25 mouse cellular contexts compared by ENCODE assay signal in genomic region chr17:71663491-71663890, GRCm38 (mm10). TPM values are rescaled to one million over a fixed set of nuclear protein-coding genes. Genes with fewer than 3 reads are reported as not detected.
DNase-seq lines count a peak whose midpoint lies in the region; ATAC-seq and TF ChIP-seq lines count a peak whose summit lies in the region.
"Had no signal": no experiment of that assay in that cellular context is flagged by ENCODE, and none has a peak within 500 bp of the region (broad histone marks: within the 10 kb centered on the region; RNA-seq: fewer than 3 reads in every experiment).

No protein-coding gene starts in this region.

- in situ Hi-C loops in CH12.LX (cut with MboI; ENCODE audit: low pct_ligation_motif_present, low pct_unique_long_range_greater_than_20kb, low sequenced_read_pairs) = no loop called here

- H3K4me2 ChIP-seq in heart, embryonic 14.5 days (ENCODE audit: low read length) = peak overlapping the region; percentile 69; the same call in 1 of the 2 replicates
- H3K4me2 ChIP-seq in CH12.LX (ENCODE audit: insufficient read depth, low read depth, poor library complexity, severe bottlenecking) = no peak overlapping the region

- H3K4me3 ChIP-seq in heart, embryonic 14.5 days (ENCODE audit: control insufficient read depth in 1 of 2, insufficient read depth in 1 of 2, low read depth in 1 of 2, low read length in 2 of 2) = no peak overlapping the region
- H3K4me3 ChIP-seq in CH12.LX (replicated peaks in 1 of 3; ENCODE audit: low read depth in 2 of 3, low read length in 2 of 3, poor library complexity in 1 of 3) = no peak overlapping the region

- peaks cover 15% of the 10 kb centered on the region; the same call in 1 of the 2 replicates for H3K36me3 ChIP-seq in heart, embryonic 14.5 days (ENCODE audit: control insufficient read depth, insufficient read depth, low read length)
- peaks cover 3 to 10% of the 10 kb centered on the region in 2 experiments for H3K36me3 ChIP-seq in CH12.LX (replicated peaks in 1 of 2; ENCODE audit: control insufficient read depth in 1 of 2, insufficient read depth in 1 of 2, low read length in 1 of 2)
- H3K36me3 ChIP-seq: hindbrain, embryonic 12.5 days had no signal

- no peak overlapping the region for H3K27ac ChIP-seq in heart, embryonic 14.5 days (replicated peaks in 1 of 2; ENCODE audit: control insufficient read depth in 1 of 2, insufficient read depth in 1 of 2, low read depth in 2 of 2, low read length in 2 of 2)
- no peak overlapping the region for H3K27ac ChIP-seq in CH12.LX (ENCODE audit: insufficient read depth, low read depth)
- H3K27ac ChIP-seq: hindbrain, embryonic 12.5 days; hindbrain, embryonic 15.5 days; intestine, embryonic 15.5 days had no signal

- no peak for TF ChIP-seq RAD21 in CH12.LX (IDR thresholded peaks at IDR 0.05; ENCODE audit: low read depth, low read length)

- no peak for TF ChIP-seq POLR2A in CH12.LX (IDR thresholded peaks at IDR 0.05; ENCODE audit: low read depth, low read length)

- intact Hi-C loops in heart, postnatal 25 days (cut with DNase I) = loop anchor here (2.0 to 10.0 kb wide), 5 partner anchors 59 to 1119 kb away; no protein-coding TSS in a partner anchor

- WGBS in heart, embryonic 14.5 days = 77% methylated on average over 6 of the region's 6 CpGs

- no peaks in the 10 kb centered on the region for H3K9me3 ChIP-seq in heart, embryonic 14.5 days (ENCODE audit: control insufficient read depth, low read length)
- H3K9me3 ChIP-seq in CH12.LX (replicated peaks; ENCODE audit: low read length) = no peaks in the 10 kb centered on the region
- H3K9me3 ChIP-seq: heart, embryonic 12.5 days; hindbrain, embryonic 12.5 days; hindbrain, embryonic 15.5 days; intestine, embryonic 15.5 days had no signal

- no peaks in the 10 kb centered on the region for H3K27me3 ChIP-seq in heart, embryonic 14.5 days (ENCODE audit: control insufficient read depth, insufficient read depth, low read length)
- H3K27me3 ChIP-seq in CH12.LX (replicated peaks) = no peaks in the 10 kb centered on the region
- H3K27me3 ChIP-seq: heart, embryonic 12.5 days; hindbrain, embryonic 12.5 days; hindbrain, embryonic 15.5 days; intestine, embryonic 15.5 days had no signal

- no peak for TF ChIP-seq EP300 in CH12.LX (IDR thresholded peaks at IDR 0.05; ENCODE audit: low read length)

- DNase-seq in CD4-positive, CD25-positive, alpha-beta regulatory T cell, adult 2 months (ENCODE audit: low read depth, low spot score) = peak; percentile 8
- DNase-seq in heart, adult 11 months = peak; percentile 84
- no peak for DNase-seq in heart, postnatal 25 days (ENCODE audit: low spot score)
- DNase-seq in heart, postnatal 4 days = no peak
- no peak for DNase-seq in CH12.LX (ENCODE audit: extremely low read depth)
- DNase-seq in right cerebral cortex, postnatal 36 days (ENCODE audit: low spot score in 2 of 2) = no peak
- DNase-seq: adrenal gland, adult 8-10 months; adrenal gland, postnatal 25 days; cerebellum, adult 8-10 months; cerebellum, postnatal 36 days; embryo, embryonic 11 days; forebrain, postnatal 0 days; gastrocnemius, postnatal 36 days; kidney, adult 11 months; kidney, adult 8-10 months had no signal

- H3K4me1 ChIP-seq in heart, embryonic 14.5 days (ENCODE audit: control insufficient read depth in 2 of 2, insufficient read depth in 2 of 2, low read length in 2 of 2) = peaks cover 0 to 6% of the 10 kb centered on the region in 2 experiments; a peak in 1 of 4 replicates
- H3K4me1 ChIP-seq in CH12.LX (ENCODE audit: control insufficient read depth in 1 of 2, insufficient read depth in 2 of 2) = peaks cover 0 to 13% of the 10 kb centered on the region in 2 experiments; a peak in 2 of 4 replicates
- H3K4me1 ChIP-seq: hindbrain, embryonic 12.5 days had no signal

- dilution Hi-C loops in CH12.LX (cut with MboI; ENCODE audit: extremely low pct_ligation_motif_present, extremely low pct_unique_long_range_greater_than_20kb, low sequenced_read_pairs) = no loop called here

- ATAC-seq in CD4-positive, CD25-positive, alpha-beta regulatory T cell, adult 4 months = no peak
- ATAC-seq in heart, embryonic 14.5 days (ENCODE audit: insufficient number of reproducible peaks, insufficient read depth, low FRiP score, low read depth) = no peak

- no peaks in the 10 kb centered on the region for H3K79me2 ChIP-seq in CH12.LX (replicated peaks; ENCODE audit: control insufficient read depth, extremely low read depth, insufficient read depth, poor library complexity, severe bottlenecking)

- no peak for TF ChIP-seq CTCF in CH12.LX (conservative IDR thresholded peaks at IDR 0.05 in 1 of 2, IDR thresholded peaks at IDR 0.05 in 1 of 2; ENCODE audit: low read depth in 2 of 2, low read length in 2 of 2)

- no peak overlapping the region for H3K9ac ChIP-seq in heart, embryonic 14.5 days (ENCODE audit: low read length)
- no peak overlapping the region for H3K9ac ChIP-seq in CH12.LX (ENCODE audit: insufficient read depth, low read depth)
- H3K9ac ChIP-seq: forebrain, postnatal 0 days; hindbrain, embryonic 12.5 days; intestine, embryonic 15.5 days had no signal

TF ChIP-seq in CH12.LX, 34 proteins besides CTCF, POLR2A, EP300 and RAD21:
- no peak for TF ChIP-seq PAX5 (IDR thresholded peaks at IDR 0.05; ENCODE audit: low read length)
- 0 out of 2 replicates have a peak, but pooled peaks have one; percentile 4 for TF ChIP-seq MAFK (IDR thresholded peaks at IDR 0.05; ENCODE audit: insufficient replicate concordance, low read length)

RNA-seq across cellular contexts. Expression of gene Togaram2, which starts 9.6 kb away (rescaled TPM):
- polyA plus RNA-seq in CD4-positive, CD25-positive, alpha-beta regulatory T cell, adult 4 months (2017; shearing (Covaris generic)) = not detected
- 1 to 10 TPM; 4.1 to 5.2 TPM for total RNA-seq in heart, postnatal 25 days (2021)
- polyA plus RNA-seq in heart, embryonic 14.5 days (2014; fragmentation: Nextera tagmentation; extraction: Ambion mirVana) = 2.5 and 2.8 TPM in 2 replicates
- total RNA-seq in heart, postnatal 4 days (2021) = 1 to 10 TPM; 2.0 to 2.6 TPM
- total RNA-seq in CH12.LX (2012; rRNA removed) (0.71 and 0.76 TPM in 2 replicates), CH12.LX (2014; rRNA removed) (2.6 and 3.2 TPM in 2 replicates)
- polyA plus RNA-seq in CH12.LX (2012; ENCODE audit: insufficient read length, low read depth) = 17.6 and 19.6 TPM in 2 replicates
- total RNA-seq: granulocyte monocyte progenitor cell, adult 5-6 weeks; hematopoietic stem cell, adult 5-6 weeks had no signal
- polyA plus RNA-seq: activated CD4-positive, CD25-positive, alpha-beta regulatory T cell, adult 4 months; embryonic facial prominence, embryonic 11.5 days had no signal

RNA-seq across cellular contexts. Expression of gene Wdr43, which starts 47.8 kb away (rescaled TPM):
- polyA plus RNA-seq in CD4-positive, CD25-positive, alpha-beta regulatory T cell, adult 4 months (2017; shearing (Covaris generic)) = 100 to 1,000 TPM; 134 to 151 TPM
- total RNA-seq in heart, postnatal 25 days (2021) = 10 to 100 TPM; 18.4 to 19.0 TPM
- polyA plus RNA-seq in heart, embryonic 14.5 days (2014; fragmentation: Nextera tagmentation; extraction: Ambion mirVana) = 39.7 and 40.0 TPM in 2 replicates
- total RNA-seq in heart, postnatal 4 days (2021) = 10 to 100 TPM; 29.5 to 33.9 TPM
- total RNA-seq in CH12.LX (2012; rRNA removed) = 157 and 189 TPM in 2 replicates
- total RNA-seq in CH12.LX (2014; rRNA removed) = 252 and 309 TPM in 2 replicates
- 355 and 422 TPM in 2 replicates for polyA plus RNA-seq in CH12.LX (2012; ENCODE audit: insufficient read length, low read depth)

Comparison
In these comparisons a context has a peak if more than half of its experiments do, and no peak if none do; other contexts are left out.
1. DNase-seq: peak in CD4-positive, CD25-positive, alpha-beta regulatory T cell, adult 2 months (single experiment) and heart, adult 11 months (single experiment); none in heart, postnatal 25 days (single experiment), heart, postnatal 4 days (single experiment), CH12.LX (single experiment) and right cerebral cortex, postnatal 36 days (0 of 2).
2. RNA of gene Wdr43, which starts 47.8 kb away (total RNA-seq): 157 to 309 TPM in CH12.LX; 29.5 to 33.9 TPM in heart, postnatal 4 days and 18.4 to 19.0 TPM in heart, postnatal 25 days; every median in the first group is over 4 times any median in the second.